Mouse (Mus musculus) thymus, postnatal 14 days (tissue): Measurements from ENCODE around the gene Bbs9.

Experiments used
- DNase-seq: peaks from one replicate; pipeline ENCODE4 v3.0.0; 2021

Gene Bbs9

GRCm38 (mm10) chr9:22645844-22646390 is 170.4 kb downstream of the Bbs9 start:
- DNase-seq = no peak

DNA sequence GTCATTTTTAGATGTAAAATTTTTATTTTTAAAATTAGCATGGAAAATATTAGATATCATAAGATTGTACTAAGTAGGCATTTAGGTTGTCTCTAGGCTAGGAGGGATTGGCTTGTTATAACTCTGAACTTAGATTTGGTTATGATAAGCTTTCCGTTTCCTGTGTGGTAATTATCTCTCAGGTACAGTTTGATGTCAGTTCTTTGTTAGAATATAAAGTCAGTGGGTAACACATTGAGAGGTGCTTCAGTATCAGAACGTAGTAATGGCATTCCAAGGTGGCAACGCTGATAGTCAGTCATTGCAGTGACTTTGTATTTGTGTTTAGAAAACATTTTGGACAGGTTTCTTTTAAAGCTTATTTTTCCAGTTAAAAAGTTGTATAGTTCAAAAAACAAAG is 170.9 kb downstream of the Bbs9 start:
- DNase-seq = no peak

DNA sequence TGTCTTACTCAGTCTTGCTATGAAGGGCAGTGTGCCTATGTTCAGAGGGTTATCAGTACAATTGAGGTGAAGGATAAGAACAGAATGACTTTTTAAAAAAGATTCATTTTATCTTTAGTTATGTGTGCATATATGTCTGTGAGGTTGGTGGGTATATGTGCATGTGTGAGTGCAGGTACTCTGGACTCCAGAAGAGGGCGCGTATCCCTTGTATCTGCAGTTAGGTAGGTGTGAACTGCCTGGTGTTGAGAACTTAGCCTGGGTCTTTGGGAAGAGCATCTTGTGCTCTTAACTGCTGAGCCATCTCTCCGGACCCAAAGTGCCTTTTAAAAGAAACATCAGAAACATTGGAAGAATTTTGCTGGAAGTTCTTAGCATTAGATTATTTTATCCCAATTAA is 172.6 kb downstream of the Bbs9 start:
- DNase-seq = no peak

DNA sequence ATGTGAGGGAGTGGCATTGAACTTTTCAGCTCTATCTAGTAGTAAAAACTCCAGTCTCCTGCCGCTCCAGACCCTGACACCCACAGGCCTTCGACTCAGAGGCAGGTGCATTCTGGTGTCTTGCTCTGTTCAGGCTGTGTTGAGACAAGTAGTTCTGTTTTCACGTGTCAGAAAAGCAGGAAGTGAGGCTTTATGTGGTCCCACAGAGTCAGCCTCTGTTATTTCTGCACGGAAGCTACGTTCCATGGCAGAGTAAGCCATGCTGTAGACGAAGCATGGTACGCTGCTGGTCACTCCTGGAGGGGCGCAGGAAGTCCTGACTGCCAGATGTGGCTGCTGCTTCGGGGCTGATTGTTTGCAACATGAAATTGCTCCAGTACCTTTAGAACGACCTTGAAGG is 174.1 kb downstream of the Bbs9 start:
- DNase-seq = peak; percentile 40

DNA sequence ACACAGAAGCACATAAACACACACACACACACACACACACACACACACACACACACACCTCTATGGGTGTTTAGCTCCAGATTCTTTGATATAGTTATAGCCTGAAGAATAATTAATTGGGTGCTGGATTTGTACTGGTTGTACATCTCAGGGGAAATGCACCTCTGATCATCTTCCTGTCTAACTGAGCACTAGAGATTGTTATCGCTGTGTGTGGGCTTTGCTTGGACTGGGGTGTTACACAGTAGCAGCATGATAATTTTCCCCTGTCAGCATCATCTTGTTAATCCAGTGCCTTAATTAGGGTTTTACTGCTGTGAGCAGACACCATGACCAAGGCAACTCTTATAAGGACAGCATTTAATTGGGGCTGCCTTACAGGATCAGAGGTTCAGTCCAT is 175.3 kb downstream of the Bbs9 start:
- no peak for DNase-seq

- DNase-seq = peak; percentile 15
Measured at GRCm38 (mm10) chr9:22651619-22652018, 176.1 kb downstream of the Bbs9 start.

- DNase-seq = no peak
Measured at GRCm38 (mm10) chr9:22654726-22655393, 179.3 kb downstream of the Bbs9 start.

- no peak for DNase-seq
Measured at GRCm38 (mm10) chr9:22657216-22657615, 181.7 kb downstream of the Bbs9 start.

- DNase-seq = no peak
Measured at GRCm38 (mm10) chr9:22665155-22665554, 189.6 kb downstream of the Bbs9 start.

GRCm38 (mm10) chr9:22672937-22673336 is 197.4 kb downstream of the Bbs9 start:
- DNase-seq = no peak

DNA sequence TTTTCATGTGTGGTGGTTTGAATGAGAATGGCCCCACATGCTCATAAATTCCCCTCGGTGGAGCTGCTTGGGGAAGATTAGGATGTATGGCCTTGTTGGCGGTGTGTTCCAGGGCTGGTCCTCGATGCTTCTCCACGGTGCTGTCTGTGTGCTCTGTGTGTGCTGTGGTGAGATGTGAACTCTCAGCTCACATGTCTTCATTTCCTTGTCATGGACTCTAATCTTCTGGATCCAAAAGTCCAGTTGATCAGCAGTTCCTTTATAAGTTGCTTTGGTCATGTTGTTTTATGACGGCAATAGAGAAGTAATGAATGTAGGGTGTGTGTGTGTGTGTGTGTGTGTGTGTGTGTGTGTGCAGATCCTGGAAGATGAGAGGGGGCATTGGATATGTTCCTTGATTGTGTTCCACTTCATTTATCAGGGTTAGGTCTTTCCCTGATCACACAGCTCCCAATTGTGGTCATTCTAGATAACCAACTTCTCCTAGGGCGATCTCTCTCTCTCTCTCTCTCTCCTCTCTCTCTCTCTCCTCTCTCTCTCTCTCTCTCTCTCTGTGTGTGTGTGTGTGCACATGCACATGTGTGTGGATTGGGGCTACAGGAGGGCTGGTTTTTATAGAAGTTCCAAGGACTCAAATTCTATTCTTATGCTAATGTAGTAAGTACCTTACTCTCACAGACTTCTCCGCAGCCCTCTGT is 201.8 kb downstream of the Bbs9 start:
- DNase-seq = no peak

GRCm38 (mm10) chr9:22677997-22678396 is 202.5 kb downstream of the Bbs9 start:
- no peak for DNase-seq

GRCm38 (mm10) chr9:22678496-22678895 is 203.0 kb downstream of the Bbs9 start:
- DNase-seq = no peak

DNA sequence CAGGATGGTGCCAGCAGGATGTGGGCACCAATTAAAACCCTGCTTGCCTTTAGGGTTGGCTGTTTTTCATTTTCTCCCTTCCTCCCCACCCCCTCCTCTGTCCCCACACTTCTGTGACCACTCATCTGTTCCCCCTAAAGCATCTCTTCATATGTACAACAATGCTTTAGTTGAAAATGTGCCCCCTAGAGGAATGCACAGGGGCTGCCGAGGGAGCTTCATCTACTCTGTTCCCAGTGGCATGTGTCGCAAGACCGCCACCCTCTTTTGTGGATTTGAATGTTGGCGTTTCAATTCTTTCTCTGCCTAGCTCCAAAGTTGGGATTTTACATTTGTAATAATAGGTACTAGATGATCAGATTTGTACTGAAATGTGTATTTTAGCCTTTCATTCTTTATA is 204.0 kb downstream of the Bbs9 start:
- no peak for DNase-seq

GRCm38 (mm10) chr9:22680031-22680430 is 204.5 kb downstream of the Bbs9 start:
- no peak for DNase-seq

DNA sequence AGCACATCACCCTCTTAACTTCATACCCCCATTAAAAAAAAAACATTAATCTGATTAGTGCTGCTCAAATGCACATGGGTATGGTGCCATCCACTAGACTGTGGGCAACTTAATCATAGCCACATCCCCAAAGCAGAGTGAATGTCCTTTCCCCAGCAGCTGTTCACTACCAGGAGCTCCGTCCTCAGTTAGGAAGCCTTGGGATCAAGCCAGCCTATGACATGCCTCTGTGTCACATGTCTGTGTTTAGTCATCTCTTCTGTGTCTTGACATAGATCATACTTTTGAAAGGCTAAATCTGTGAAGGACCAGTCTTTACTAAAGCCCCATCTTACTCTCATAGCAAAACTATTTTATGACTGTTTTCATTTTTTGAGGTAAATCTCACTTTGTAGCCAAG is 205.0 kb downstream of the Bbs9 start:
- no peak for DNase-seq

- DNase-seq = no peak
Measured at GRCm38 (mm10) chr9:22683786-22684185, 208.3 kb downstream of the Bbs9 start.

- DNase-seq = no peak
Measured at GRCm38 (mm10) chr9:22686765-22687472, 211.4 kb downstream of the Bbs9 start.

DNA sequence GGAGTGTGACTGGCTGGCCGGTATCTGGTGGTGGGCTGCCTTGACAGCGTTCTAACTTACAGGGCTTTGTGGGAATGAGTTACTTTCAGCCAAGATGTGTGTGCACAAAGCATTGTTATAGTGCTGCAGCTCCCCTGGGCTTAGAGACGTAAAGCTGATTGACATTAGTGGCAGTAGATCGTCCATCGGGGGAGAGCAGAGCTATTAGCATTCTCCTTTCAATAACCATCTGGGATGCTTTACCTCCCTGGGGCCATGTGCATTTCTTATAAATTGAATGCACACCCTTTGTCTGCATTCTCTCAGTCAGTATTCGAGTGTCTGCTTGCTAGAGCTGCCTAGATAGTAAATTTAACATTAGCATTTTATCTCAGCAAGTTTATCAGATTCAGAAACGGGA is 214.7 kb downstream of the Bbs9 start:
- DNase-seq = no peak

- no peak for DNase-seq
Measured at GRCm38 (mm10) chr9:22695392-22695791, 219.9 kb downstream of the Bbs9 start.

DNA sequence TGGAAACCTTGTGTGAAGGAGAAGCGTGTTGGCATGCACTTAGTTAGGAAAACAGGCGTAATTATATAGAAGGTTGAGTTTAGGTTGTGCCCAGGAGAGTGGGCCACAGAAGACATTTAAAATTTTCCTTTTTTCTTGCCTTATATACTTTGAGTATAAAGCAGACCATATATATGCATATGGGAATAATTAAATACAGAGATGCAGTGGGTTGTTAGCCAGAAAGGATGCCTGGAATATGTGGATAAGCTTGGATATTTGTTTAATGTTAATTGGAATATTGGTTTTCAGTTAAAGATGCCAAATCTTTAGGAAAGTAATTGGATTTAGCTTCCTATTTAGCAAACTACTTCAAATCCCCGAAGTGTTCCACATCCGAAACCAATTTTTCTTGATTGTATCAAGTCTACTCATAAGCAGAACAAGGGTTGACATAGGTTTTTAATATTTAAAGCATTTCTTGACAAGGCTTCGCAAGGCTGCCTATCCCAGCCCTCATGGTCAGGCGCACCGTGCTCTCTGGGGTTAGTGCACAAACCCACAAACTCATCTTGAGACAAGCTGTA is 221.4 kb downstream of the Bbs9 start:
- DNase-seq = no peak

- no peak for DNase-seq
Measured at GRCm38 (mm10) chr9:22697811-22698210, 222.3 kb downstream of the Bbs9 start.

DNA sequence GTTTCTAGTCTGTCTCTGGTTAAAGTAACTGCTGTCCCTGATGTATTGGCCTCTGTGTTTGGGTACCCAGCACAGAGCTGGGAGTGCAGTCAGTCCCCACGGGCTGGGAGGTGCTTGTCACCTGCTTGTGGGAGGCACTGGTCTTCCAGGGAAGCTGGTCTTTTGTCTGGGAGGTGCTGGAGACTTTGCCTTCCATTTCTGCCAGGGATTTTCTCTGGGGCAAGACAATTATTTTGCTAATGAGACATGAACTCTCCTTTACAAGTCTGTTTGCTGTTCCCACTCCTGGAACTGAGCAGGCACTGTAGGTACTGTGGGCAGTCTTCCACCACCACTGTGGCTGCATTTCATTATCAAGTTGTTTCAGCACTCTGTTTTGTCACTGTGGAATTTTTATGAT is 223.0 kb downstream of the Bbs9 start:
- no peak for DNase-seq
